Mouse (Mus musculus): ENCODE data around the gene Usp39.

GRCm38 (mm10) chr6:72366304-72366703 lies 21.3 kb upstream of the Usp39 start:
- TF ChIP-seq POLR2A (IDR thresholded peaks at IDR 0.05; ENCODE audit: insufficient read length, low read depth) = no peak
- no peak for TF ChIP-seq USF1 (IDR thresholded peaks at IDR 0.05; ENCODE audit: low read depth)
- TF ChIP-seq E2F4 (IDR thresholded peaks at IDR 0.05; ENCODE audit: insufficient read depth) = no peak
- TF ChIP-seq MAX (IDR thresholded peaks at IDR 0.05; ENCODE audit: low read depth) = no peak
- TF ChIP-seq MYOD1 (IDR thresholded peaks at IDR 0.05; ENCODE audit: control insufficient read depth in 1 of 3, insufficient read length in 2 of 3, low read depth in 2 of 3) = no peak
- TF ChIP-seq REST (IDR thresholded peaks at IDR 0.05; ENCODE audit: insufficient read depth, insufficient read length) = no peak
- TF ChIP-seq TCF12 (IDR thresholded peaks at IDR 0.05; ENCODE audit: insufficient read depth, poor library complexity, severe bottlenecking) = no peak
- no peak for TF ChIP-seq TCF3 (IDR thresholded peaks at IDR 0.05; ENCODE audit: insufficient read length, low read depth)
- TF ChIP-seq POLR2AphosphoS2 (IDR thresholded peaks at IDR 0.05; ENCODE audit: insufficient read length, low read depth) = peak; percentile 65
- TF ChIP-seq SRF (IDR thresholded peaks at IDR 0.05; ENCODE audit: control insufficient read depth, insufficient read length, low read depth) = no peak
- TF ChIP-seq MYOG (IDR thresholded peaks at IDR 0.05; ENCODE audit: control insufficient read depth in 1 of 3, insufficient read depth in 1 of 3, insufficient read length in 2 of 3, low read depth in 2 of 3) = no peak
- TF ChIP-seq CEBPB (IDR thresholded peaks at IDR 0.05; ENCODE audit: insufficient read depth, poor library complexity, severe bottlenecking) = no peak
